Mouse (Mus musculus) kidney, adult 2 months (tissue): Measurements from ENCODE around the gene Aggf1.

Experiments used
- CTCF ChIP-seq: fragments of 200-500 bp; conservative IDR thresholded peaks from 2 replicates; pipeline ENCODE4 v1.5.1; 2011; ENCODE audit warnings: low read depth, mild to moderate bottlenecking, control low read depth, low read length, moderate library complexity, mixed read lengths; ENCODE audit not compliant: insufficient read depth, insufficient read length
- POLR2A ChIP-seq: fragments of 200-500 bp; IDR thresholded peaks from one replicate; pipeline ENCODE4 v1.6.1; 2011; ENCODE audit warnings: low read depth, low read length, control low read depth

DNA sequence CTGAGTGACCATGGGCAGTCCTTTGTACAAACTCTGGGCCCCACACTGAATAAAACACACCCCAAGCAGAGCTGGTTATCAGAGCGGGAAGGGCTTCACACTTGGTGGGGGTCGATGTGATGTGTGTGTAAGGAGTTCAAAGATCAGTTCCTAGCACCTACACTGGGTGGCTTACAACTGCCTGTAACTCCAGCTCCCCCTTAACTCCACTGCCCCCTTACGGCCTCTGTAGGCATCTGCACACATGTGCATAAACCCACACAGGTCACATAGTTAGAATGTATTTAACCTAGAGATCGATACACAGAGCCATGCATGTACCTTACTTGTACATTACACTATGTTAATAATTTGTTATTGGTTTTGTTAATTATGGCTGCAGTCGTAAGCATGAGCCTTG is 13.1 kb upstream of the Aggf1 start:
- no peak for TF ChIP-seq CTCF
- TF ChIP-seq POLR2A = no peak
